Mouse (Mus musculus): ENCODE measurements around the gene Tubd1. TPM values are rescaled to one million over a fixed set of nuclear protein-coding genes. Genes with fewer than 3 reads are reported as not detected.
A peak's percentile ranks its signal among the peaks of the same experiment; 100 is the strongest.

Tubd1 gene
- total RNA-seq, 2 experiments from 2014 or later, result 5.5 to 6.4 TPM

GRCm38 (mm10) chr11:86583990-86584897, 39.5 kb downstream of the Tubd1 start:
- DNase-seq, result no peak

- DNase-seq, result no peak
These were observed 40.3 kb downstream of the Tubd1 start for GRCm38 (mm10) chr11:86584898-86585597.

DNA sequence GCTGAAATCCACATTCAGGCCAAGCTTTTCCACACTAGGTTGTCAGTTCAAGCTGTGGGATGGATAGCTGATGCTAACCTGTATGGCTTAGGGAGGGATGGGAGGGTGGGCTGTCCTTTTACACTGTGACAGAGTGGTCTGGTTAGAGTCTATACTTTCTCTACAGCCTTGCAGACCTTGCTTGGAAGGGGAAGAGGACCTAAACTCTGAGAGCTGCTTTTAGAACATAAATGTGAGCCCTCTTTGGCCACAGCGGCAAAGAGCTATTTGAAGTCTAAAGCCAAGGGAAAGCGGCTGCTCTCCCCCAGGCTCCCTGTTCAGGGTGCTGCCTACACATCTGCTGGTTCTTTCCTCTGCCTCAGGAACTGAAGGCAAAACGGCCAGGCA, 40.8 kb downstream of the Tubd1 start:
- no peak for DNase-seq

DNA sequence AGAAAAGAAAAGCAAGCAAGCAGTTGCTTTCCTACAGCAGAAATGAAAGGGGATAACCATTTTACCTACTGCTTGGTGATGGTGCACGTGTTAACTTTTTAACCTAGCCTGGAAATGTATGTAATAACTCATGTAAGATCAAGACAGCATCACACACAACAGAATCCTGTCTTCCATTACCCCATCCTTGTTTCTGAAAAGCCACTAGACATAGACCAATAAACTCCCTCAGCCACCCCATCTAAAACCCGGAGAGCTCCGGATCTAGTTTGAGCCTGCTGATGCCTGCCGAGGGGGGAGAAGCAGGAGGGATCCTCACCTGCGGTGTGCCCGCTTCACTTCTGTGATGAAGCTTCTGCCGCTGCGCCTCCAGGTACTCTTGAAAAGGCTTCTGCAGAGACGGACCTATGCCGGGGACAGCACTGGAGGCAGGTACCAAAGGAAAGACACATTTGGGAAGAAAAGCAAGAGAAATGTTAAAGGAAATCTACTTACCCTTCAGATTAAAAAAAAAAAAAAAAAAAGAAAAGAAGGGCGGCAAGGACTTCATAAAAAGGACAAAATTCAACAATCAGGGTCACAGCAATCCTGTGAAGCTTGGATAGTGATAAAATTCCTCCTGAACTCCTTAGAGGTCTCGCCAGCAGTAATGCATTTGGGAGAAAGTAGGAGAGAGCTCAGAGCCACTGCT, 41.5 kb downstream of the Tubd1 start:
- no peak for DNase-seq

DNA sequence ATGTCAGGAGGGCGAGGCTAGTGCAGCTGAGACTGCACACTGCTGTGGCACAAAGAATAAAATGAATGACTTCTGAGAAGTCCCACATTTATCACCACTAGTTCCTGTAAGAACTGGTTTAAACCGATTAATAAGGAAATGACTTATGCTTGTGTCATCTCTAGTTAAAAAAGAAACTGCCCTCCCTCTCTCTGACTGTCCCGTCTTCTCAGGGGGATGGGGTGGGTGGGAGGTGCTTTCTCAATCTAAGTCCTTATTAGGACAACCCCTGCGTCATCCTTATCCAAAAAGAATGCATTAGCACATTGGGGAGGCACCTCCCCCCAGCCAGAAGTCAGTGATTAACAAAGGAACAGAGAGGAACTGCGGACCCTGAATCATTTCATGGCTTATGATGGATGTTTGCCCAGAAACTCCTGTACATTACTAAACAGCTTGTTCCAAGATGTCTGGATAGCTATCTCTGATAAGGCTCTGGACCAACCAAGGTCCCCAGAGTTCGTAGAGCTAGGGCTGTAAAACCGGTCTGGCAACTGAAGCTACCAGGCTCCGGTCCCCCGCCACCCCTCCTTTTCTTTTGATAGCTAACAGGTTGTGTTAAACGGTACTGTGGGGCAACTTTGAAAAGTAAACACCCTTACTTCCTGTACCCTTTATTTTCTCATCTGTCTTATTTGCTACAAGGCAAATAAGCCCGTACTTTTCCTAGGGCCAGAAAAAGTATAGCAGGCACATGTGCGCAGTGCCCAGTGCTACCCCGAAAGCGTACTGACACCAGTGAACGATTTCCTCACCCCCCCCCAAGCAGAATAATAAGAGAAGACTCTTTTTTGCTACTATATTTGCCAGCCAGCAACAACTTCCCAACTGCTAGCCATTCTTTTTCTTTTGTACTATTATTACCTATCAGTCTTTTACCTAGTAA, 42.3 kb downstream of the Tubd1 start:
- DNase-seq, result peak; percentile 34

GRCm38 (mm10) chr11:86587830-86588229, 43.0 kb downstream of the Tubd1 start:
- no peak for DNase-seq

- no peak for DNase-seq
These were observed 44.0 kb downstream of the Tubd1 start for GRCm38 (mm10) chr11:86588583-86589298.

- DNase-seq, result no peak
These were observed 45.3 kb downstream of the Tubd1 start for GRCm38 (mm10) chr11:86590066-86590465.

- no peak for DNase-seq
These were observed 45.8 kb downstream of the Tubd1 start for GRCm38 (mm10) chr11:86590579-86590978.

GRCm38 (mm10) chr11:86591301-86591845, 46.6 kb downstream of the Tubd1 start:
- no peak for DNase-seq

DNA sequence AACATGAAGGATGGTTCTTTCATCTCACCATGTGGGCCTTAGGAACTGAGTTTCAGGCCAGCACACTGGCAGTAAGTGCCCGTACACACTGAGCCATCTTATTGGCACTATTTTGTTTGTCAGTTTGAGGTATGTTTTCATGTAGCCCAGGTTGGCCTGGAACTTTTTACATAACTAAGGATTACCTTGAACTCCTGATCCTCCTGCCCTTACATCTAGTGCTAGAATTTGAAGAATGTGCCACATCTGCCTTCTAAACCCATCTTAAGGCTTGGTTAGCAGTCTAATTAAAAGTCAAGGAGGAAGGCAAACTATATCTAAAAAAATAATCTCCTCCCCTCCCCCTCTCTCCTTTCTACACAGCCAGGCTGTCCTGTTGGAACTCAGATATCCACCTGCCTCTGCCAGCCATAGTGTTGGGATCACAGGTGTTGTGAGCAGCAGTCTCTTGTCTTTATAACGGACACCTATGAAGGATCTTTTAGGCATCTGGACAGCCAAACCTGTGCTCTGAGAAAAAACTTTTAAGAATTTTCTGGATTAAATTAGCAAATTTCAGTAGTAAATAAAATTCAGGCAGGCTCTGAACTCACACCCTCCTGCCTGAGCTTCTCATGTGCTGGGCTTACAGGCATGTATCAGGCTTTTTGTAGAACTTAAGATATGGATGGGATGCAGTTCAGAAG, 47.3 kb downstream of the Tubd1 start:
- no peak for DNase-seq

DNA sequence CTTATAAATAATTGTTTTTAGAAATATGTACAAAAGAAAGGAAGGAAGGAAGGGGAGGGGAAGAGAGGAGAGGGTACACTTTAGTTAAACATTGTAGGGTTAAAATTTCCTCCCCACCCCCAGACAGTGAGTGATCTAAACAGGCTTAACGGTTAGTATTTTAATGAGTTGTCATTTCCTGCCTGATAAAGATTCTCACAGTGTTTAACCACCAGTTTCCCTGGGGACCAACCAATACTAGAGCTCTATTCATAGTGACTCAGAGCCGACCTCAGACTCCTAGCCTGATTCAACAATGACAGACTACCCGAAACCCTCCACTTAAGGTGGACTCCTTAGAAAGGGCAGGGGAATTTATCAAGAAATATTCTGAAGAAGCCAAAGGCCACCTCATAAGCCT, 48.2 kb downstream of the Tubd1 start:
- no peak for DNase-seq

- no peak for DNase-seq
These were observed 48.7 kb downstream of the Tubd1 start for GRCm38 (mm10) chr11:86593443-86593842.

- DNase-seq, result no peak
These were observed 49.5 kb downstream of the Tubd1 start for GRCm38 (mm10) chr11:86594188-86594876.

DNA sequence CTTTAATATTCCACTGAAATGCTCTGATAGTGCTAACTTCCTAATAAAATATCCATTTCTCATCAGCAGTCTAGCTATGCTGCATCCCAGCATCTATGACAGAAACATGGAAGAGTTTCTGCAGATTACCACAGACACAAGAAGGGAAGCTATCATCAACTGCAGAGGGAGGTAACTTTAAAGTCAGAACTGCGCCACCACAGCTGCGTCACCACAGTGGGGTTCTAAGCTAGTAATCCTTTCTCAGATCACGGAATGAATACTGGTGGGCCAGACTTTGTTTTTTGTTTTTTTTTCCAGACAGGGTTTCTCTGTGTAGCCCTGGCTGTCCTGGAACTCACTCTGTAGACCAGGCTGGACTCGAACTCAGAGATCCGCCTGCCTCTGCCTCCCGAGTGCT, 50.6 kb downstream of the Tubd1 start:
- DNase-seq, result no peak

DNA sequence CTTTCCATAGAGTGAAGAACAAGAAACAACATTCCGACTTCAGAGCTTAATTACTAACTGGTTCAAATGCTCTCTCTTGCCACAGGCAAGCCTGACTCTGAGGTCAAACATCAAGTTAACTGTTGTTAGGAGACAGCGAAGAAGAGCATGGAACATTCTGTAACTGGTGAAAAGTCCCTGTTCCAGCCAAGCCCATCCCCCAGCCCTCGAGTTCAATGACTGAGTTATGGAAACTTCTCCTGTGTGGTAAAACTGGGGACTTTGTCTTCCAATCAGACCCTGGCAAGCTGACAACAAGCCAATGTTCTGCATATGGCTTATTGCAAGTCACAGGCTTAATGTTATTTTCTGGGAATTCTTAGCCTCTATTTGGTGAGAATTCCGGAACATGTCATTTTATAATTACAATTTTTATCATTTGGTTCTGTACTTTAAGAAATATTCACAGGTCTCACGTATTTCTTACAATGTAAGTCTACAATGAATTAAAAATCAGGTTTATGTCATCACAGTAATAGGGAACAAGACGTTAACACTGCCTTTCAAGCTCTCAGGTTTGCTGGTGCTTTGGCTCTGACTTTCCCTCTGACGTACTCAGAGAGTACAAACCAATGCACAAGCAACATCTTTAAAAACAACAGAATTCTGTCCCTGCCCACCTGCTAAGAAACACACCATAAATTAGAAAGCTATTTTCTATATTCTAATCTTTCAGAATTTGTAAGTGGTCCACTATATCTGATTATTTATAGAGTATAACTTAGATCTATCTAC, 51.6 kb downstream of the Tubd1 start:
- DNase-seq, result peak; percentile 33

- DNase-seq, result no peak
These were observed 52.2 kb downstream of the Tubd1 start for GRCm38 (mm10) chr11:86596976-86597375.

GRCm38 (mm10) chr11:86598154-86598553, 53.4 kb downstream of the Tubd1 start:
- no peak for DNase-seq

DNA sequence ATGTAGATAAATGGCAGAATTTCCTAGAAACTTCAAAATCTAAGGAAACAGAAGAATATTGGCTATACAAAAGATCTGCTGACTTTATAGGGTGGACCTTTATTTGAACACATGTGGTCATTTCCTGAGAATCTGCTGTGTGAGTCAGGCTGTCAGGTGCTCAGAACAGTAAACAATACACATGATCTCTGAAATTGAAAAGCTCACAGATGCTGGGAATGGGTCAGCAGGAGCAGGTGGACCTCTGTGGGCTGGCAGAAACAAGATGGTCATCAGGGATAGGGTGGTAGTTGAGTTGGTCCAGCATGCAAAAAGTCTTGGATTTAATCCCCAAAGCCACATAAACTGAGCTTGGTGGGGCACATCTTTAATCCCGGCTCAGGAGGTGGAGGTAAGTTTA, 53.8 kb downstream of the Tubd1 start:
- no peak for DNase-seq

Measured in gastrocnemius, postnatal 25 days (tissue).